Mouse (Mus musculus): ENCODE measurements at regions not wholly inside any gene's neighbourhood (a gene's known extent, or its start where the extent isn't known, plus 50 kb on each side); places are given as distances from the start of the nearest gene placed in this dataset.

DNA sequence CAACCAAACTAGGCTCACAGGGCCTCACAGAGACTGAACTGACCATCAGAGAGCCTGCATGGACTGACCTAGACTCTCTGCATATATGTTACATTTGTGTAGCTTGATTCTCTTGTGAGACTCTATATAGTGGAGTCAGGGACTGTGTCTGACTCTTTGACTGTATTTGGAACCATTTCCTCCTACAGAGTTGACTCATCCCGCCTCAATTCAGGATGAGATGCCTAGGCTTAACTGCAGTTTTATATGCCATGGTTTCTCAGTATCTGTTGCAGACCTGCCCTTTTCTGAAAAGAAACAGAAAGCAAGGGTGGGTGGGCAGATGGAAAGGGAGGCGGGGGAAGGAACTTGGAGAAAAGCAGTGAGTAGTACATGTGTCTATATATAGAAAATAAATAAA lies 441.9 kb downstream of the Tmem161b start:
- H3K27me3 ChIP-seq (ENCODE audit: control insufficient read depth, insufficient read depth, low read length) = no peaks in the 10 kb centered on the region
- no peaks in the 10 kb centered on the region for H3K9me3 ChIP-seq (replicated peaks; ENCODE audit: control insufficient read depth, low read length)
- no peak overlapping the region for H3K9ac ChIP-seq (replicated peaks; ENCODE audit: low read length)
- no peak overlapping the region for H3K4me2 ChIP-seq (ENCODE audit: low read depth, low read length)
- ATAC-seq (replicated peaks; ENCODE audit: insufficient number of reproducible peaks, low FRiP score, low TSS enrichment, low read depth) (no peak), DNase-seq (ENCODE audit: low spot score) (no peak)
- H3K4me1 ChIP-seq (ENCODE audit: control insufficient read depth, insufficient read depth, low read length) = no peaks in the 10 kb centered on the region
- 82% methylated on average over 2 of the region's 2 CpGs for WGBS
- H3K4me3 ChIP-seq (ENCODE audit: low read depth, low read length) = no peak overlapping the region
- no peak overlapping the region for H3K27ac ChIP-seq (replicated peaks; ENCODE audit: low read depth, low read length)
- no peaks in the 10 kb centered on the region for H3K36me3 ChIP-seq (replicated peaks; ENCODE audit: control insufficient read depth, insufficient read depth, low read depth, low read length)

- Histone ChIP-seq H3K4me1 (ENCODE audit: control insufficient read depth, insufficient read depth, low read length) (no peaks in the 10 kb centered on the region), H3K4me2 (ENCODE audit: low read depth, low read length) (no peak overlapping the region), H3K27me3 (ENCODE audit: control insufficient read depth, insufficient read depth, low read length) (no peaks in the 10 kb centered on the region), H3K4me3 (ENCODE audit: low read depth, low read length) (no peak overlapping the region), H3K36me3 (replicated peaks; ENCODE audit: control insufficient read depth, insufficient read depth, low read depth, low read length) (no peaks in the 10 kb centered on the region), H3K27ac (replicated peaks; ENCODE audit: low read depth, low read length) (no peak overlapping the region), H3K9ac (replicated peaks; ENCODE audit: low read length) (no peak overlapping the region), H3K9me3 (replicated peaks; ENCODE audit: control insufficient read depth, low read length) (no peaks in the 10 kb centered on the region)
- 58% methylated on average over 2 of the region's 2 CpGs for WGBS
- DNase-seq (ENCODE audit: low spot score) = no peak
- ATAC-seq (replicated peaks; ENCODE audit: insufficient number of reproducible peaks, low FRiP score, low TSS enrichment, low read depth) = no peak
Measured at GRCm38 (mm10) chr13:84680971-84681370, 458.9 kb downstream of the Tmem161b start.

DNA sequence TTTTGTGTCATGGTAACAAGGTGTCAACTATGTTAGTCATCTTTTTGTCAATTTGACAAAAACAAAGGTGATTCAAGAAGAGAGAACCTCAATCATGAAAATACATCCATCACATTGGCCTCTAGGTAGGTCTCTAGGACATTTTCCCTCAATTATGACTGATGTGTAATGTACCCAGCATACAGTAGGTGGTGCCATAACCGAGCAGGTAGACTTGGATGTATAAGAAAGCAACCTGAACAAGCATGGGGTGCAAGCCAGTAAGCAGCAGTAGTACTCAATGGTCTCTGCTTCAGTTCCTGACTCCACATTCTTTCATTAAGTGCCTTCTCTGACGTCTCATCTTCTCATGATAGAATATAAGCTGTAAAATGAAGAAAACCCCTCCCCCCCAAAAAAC lies 463.8 kb downstream of the Tmem161b start:
- WGBS = 65% methylated on average over 2 of the region's 2 CpGs

DNA sequence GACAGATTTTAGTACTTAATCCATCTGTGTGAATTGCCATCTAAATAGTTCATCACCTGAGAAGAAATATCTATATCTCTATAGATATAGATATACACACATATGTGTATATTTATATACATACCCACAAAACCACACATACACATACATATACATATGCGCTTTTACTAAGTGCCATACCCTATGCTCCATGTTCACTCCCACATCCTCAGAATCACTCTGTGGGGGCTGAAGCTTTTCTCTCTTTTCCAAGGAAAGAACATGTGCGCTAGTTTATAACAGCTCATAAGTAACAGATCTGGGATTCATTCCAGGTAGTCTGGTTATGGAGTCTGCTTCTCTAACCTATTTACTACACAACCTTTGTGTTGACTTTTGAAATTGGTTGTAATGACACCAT lies 471.4 kb downstream of the Tmem161b start:
- H3K9ac ChIP-seq (replicated peaks; ENCODE audit: low read length) = no peak overlapping the region
- H3K9me3 ChIP-seq (replicated peaks; ENCODE audit: control insufficient read depth, low read length) = no peaks in the 10 kb centered on the region
- DNase-seq (ENCODE audit: low spot score) = no peak
- H3K4me3 ChIP-seq (ENCODE audit: low read depth, low read length) = no peak overlapping the region
- no peak overlapping the region for H3K4me2 ChIP-seq (ENCODE audit: low read depth, low read length)
- 88% methylated on average over 2 of the region's 2 CpGs for WGBS
- ATAC-seq (replicated peaks; ENCODE audit: insufficient number of reproducible peaks, low FRiP score, low TSS enrichment, low read depth) = no peak
- H3K4me1 ChIP-seq (ENCODE audit: control insufficient read depth, insufficient read depth, low read length) = no peaks in the 10 kb centered on the region
- no peaks in the 10 kb centered on the region for H3K36me3 ChIP-seq (replicated peaks; ENCODE audit: control insufficient read depth, insufficient read depth, low read depth, low read length)
- no peak overlapping the region for H3K27ac ChIP-seq (replicated peaks; ENCODE audit: low read depth, low read length)
- no peaks in the 10 kb centered on the region for H3K27me3 ChIP-seq (ENCODE audit: control insufficient read depth, insufficient read depth, low read length)

More for the DNA sequence above, 463.8 kb downstream of the Tmem161b start:
- H3K9me3 ChIP-seq (replicated peaks; ENCODE audit: control insufficient read depth, low read length) = no peaks in the 10 kb centered on the region
- H3K4me2 ChIP-seq (ENCODE audit: low read depth, low read length) = no peak overlapping the region
- no peaks in the 10 kb centered on the region for H3K36me3 ChIP-seq (replicated peaks; ENCODE audit: control insufficient read depth, insufficient read depth, low read depth, low read length)
- no peak for ATAC-seq (replicated peaks; ENCODE audit: insufficient number of reproducible peaks, low FRiP score, low TSS enrichment, low read depth)
- H3K9ac ChIP-seq (replicated peaks; ENCODE audit: low read length) = no peak overlapping the region
- H3K4me1 ChIP-seq (ENCODE audit: control insufficient read depth, insufficient read depth, low read length) = no peaks in the 10 kb centered on the region
- H3K4me3 ChIP-seq (ENCODE audit: low read depth, low read length) = no peak overlapping the region
- H3K27ac ChIP-seq (replicated peaks; ENCODE audit: low read depth, low read length) = no peak overlapping the region
- no peak for DNase-seq (ENCODE audit: low spot score)
- H3K27me3 ChIP-seq (ENCODE audit: control insufficient read depth, insufficient read depth, low read length) = no peaks in the 10 kb centered on the region

- ATAC-seq (replicated peaks; ENCODE audit: insufficient number of reproducible peaks, low FRiP score, low TSS enrichment, low read depth) = no peak
- H3K27ac ChIP-seq (replicated peaks; ENCODE audit: low read depth, low read length) = no peak overlapping the region
- 60% methylated on average over 3 of the region's 3 CpGs for WGBS
- no peak overlapping the region for H3K9ac ChIP-seq (replicated peaks; ENCODE audit: low read length)
- no peak for DNase-seq (ENCODE audit: low spot score)
- no peaks in the 10 kb centered on the region for H3K9me3 ChIP-seq (replicated peaks; ENCODE audit: control insufficient read depth, low read length)
- H3K4me1 ChIP-seq (ENCODE audit: control insufficient read depth, insufficient read depth, low read length) = no peaks in the 10 kb centered on the region
- H3K27me3 ChIP-seq (ENCODE audit: control insufficient read depth, insufficient read depth, low read length) = no peaks in the 10 kb centered on the region
- no peak overlapping the region for H3K4me3 ChIP-seq (ENCODE audit: low read depth, low read length)
- no peaks in the 10 kb centered on the region for H3K36me3 ChIP-seq (replicated peaks; ENCODE audit: control insufficient read depth, insufficient read depth, low read depth, low read length)
- H3K4me2 ChIP-seq (ENCODE audit: low read depth, low read length) = no peak overlapping the region
Measured at GRCm38 (mm10) chr13:84698472-84699080, 476.5 kb downstream of the Tmem161b start.

- Histone ChIP-seq H3K4me3 (ENCODE audit: low read depth, low read length) (no peak overlapping the region), H3K4me2 (ENCODE audit: low read depth, low read length) (no peak overlapping the region), H3K9ac (replicated peaks; ENCODE audit: low read length) (no peak overlapping the region), H3K27me3 (ENCODE audit: control insufficient read depth, insufficient read depth, low read length) (no peaks in the 10 kb centered on the region), H3K4me1 (ENCODE audit: control insufficient read depth, insufficient read depth, low read length) (no peaks in the 10 kb centered on the region), H3K9me3 (replicated peaks; ENCODE audit: control insufficient read depth, low read length) (no peaks in the 10 kb centered on the region), H3K27ac (replicated peaks; ENCODE audit: low read depth, low read length) (no peak overlapping the region), H3K36me3 (replicated peaks; ENCODE audit: control insufficient read depth, insufficient read depth, low read depth, low read length) (no peaks in the 10 kb centered on the region)
- DNase-seq (ENCODE audit: low spot score) = no peak
- ATAC-seq (replicated peaks; ENCODE audit: insufficient number of reproducible peaks, low FRiP score, low TSS enrichment, low read depth) = no peak
- WGBS = 89% methylated on average over 4 of the region's 4 CpGs
Measured at GRCm38 (mm10) chr13:84741231-84741630, 448.0 kb upstream of the Ccnh start.

DNA sequence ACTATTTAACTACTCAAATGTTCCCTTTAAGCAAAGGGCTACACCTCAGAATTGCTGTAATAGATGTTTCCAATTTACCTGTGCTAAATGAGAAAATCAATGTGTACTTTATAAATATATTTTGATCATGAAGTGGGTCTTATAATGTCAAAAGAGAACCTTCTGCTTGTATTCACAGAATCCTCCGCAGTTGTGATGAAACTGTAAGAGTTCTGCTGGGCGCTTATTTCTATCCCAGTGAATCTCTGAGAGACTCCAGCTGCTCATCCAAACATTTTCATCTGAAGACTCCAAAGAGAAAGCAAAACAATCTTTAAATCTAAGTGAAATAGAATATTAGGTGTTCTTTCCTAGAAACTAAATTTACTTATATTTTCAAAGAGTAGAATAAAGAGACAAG lies 440.9 kb upstream of the Ccnh start:
- H3K9me3 ChIP-seq (replicated peaks; ENCODE audit: control insufficient read depth, low read length) = no peaks in the 10 kb centered on the region
- no peaks in the 10 kb centered on the region for H3K27me3 ChIP-seq (ENCODE audit: control insufficient read depth, insufficient read depth, low read length)
- no peak overlapping the region for H3K4me3 ChIP-seq (ENCODE audit: low read depth, low read length)
- DNase-seq (ENCODE audit: low spot score) = no peak
- no peak overlapping the region for H3K4me2 ChIP-seq (ENCODE audit: low read depth, low read length)
- H3K9ac ChIP-seq (replicated peaks; ENCODE audit: low read length) = no peak overlapping the region
- ATAC-seq (replicated peaks; ENCODE audit: insufficient number of reproducible peaks, low FRiP score, low TSS enrichment, low read depth) = no peak
- H3K36me3 ChIP-seq (replicated peaks; ENCODE audit: control insufficient read depth, insufficient read depth, low read depth, low read length) = no peaks in the 10 kb centered on the region
- no peaks in the 10 kb centered on the region for H3K4me1 ChIP-seq (ENCODE audit: control insufficient read depth, insufficient read depth, low read length)
- WGBS = 95% methylated on average over 2 of the region's 2 CpGs
- H3K27ac ChIP-seq (replicated peaks; ENCODE audit: low read depth, low read length) = no peak overlapping the region

DNA sequence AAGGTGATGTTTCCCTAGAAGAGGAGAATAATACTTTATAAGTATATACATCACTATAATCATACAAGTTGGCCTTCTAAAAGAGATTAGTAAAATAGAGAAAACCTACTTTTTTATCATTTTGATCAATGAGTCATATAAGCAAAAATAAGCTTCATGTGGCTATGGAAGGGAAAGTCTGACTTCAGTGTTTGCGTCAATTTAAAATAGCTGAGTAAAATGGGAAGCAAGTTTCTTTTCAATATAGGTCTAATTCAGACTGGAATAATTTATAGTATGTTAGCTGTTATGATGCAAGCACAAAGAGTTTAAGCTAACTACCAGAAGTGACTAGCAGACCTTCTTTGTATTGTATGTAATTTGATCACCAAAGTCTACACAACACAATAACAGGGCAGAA lies 440.0 kb upstream of the Ccnh start:
- H3K4me1 ChIP-seq (ENCODE audit: control insufficient read depth, insufficient read depth, low read length) = no peaks in the 10 kb centered on the region

More for the DNA sequence above, 440.0 kb upstream of the Ccnh start:
- WGBS = 79% methylated on average over 1 of the region's 1 CpGs
- no peak overlapping the region for H3K4me2 ChIP-seq (ENCODE audit: low read depth, low read length)
- H3K27me3 ChIP-seq (ENCODE audit: control insufficient read depth, insufficient read depth, low read length) = no peaks in the 10 kb centered on the region
- H3K9me3 ChIP-seq (replicated peaks; ENCODE audit: control insufficient read depth, low read length) = no peaks in the 10 kb centered on the region
- H3K27ac ChIP-seq (replicated peaks; ENCODE audit: low read depth, low read length) = no peak overlapping the region
- DNase-seq (ENCODE audit: low spot score) = no peak
- no peak overlapping the region for H3K9ac ChIP-seq (replicated peaks; ENCODE audit: low read length)
- no peak overlapping the region for H3K4me3 ChIP-seq (ENCODE audit: low read depth, low read length)
- no peaks in the 10 kb centered on the region for H3K36me3 ChIP-seq (replicated peaks; ENCODE audit: control insufficient read depth, insufficient read depth, low read depth, low read length)
- no peak for ATAC-seq (replicated peaks; ENCODE audit: insufficient number of reproducible peaks, low FRiP score, low TSS enrichment, low read depth)
